Mouse (Mus musculus): ENCODE measurements around the gene Mbnl1. TPM values are rescaled to one million over a fixed set of nuclear protein-coding genes. Genes with fewer than 3 reads are reported as not detected.

Mbnl1 gene
- polyA plus RNA-seq, 1 experiment from 2014 or later: 68.8 TPM

GRCm38 (mm10) chr3:60504775-60505430 is 32.3 kb downstream of the Mbnl1 start:
- Histone ChIP-seq H3K9ac (replicated peaks; ENCODE audit: low read length) (no peak overlapping the region), H3K4me1 (ENCODE audit: control insufficient read depth, insufficient read depth, low read length) (no peaks in the 10 kb centered on the region), H3K9me3 (replicated peaks; ENCODE audit: control insufficient read depth, low read length) (no peaks in the 10 kb centered on the region), H3K4me3 (ENCODE audit: low read depth, low read length) (no peak overlapping the region), H3K4me2 (ENCODE audit: low read depth, low read length) (no peak overlapping the region), H3K36me3 (replicated peaks; ENCODE audit: control insufficient read depth, insufficient read depth, low read depth, low read length) (no peaks in the 10 kb centered on the region), H3K27me3 (ENCODE audit: control insufficient read depth, insufficient read depth, low read length) (no peaks in the 10 kb centered on the region), H3K27ac (replicated peaks; ENCODE audit: low read depth, low read length) (no peak overlapping the region)
- ATAC-seq (replicated peaks; ENCODE audit: insufficient number of reproducible peaks, low FRiP score, low TSS enrichment, low read depth) (no peak), DNase-seq (ENCODE audit: low spot score) (no peak)
- WGBS: 71% methylated on average over 5 of the region's 5 CpGs

DNA sequence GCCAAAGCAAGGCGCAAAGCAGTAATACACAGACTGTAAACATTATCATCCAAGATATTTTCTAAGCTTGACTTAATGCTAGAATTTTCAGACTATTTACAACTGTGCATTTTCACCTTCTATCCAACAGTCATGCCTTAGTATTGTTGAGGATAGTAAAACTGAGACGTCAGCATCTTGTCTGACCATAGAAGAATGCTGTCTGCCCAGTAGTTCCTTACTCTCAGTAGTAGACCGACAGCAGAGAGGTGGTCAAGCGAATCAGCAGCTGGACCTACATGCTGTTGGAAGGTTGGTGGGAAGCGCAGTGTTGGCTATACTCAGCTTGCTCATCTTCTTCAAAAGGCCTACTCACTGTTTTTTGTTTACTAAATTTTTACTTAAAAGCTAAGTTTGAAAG is 34.2 kb downstream of the Mbnl1 start:
- H3K4me2 ChIP-seq (ENCODE audit: low read depth, low read length): no peak overlapping the region
- no peaks in the 10 kb centered on the region for H3K36me3 ChIP-seq (replicated peaks; ENCODE audit: control insufficient read depth, insufficient read depth, low read depth, low read length)
- no peaks in the 10 kb centered on the region for H3K27me3 ChIP-seq (ENCODE audit: control insufficient read depth, insufficient read depth, low read length)
- H3K9me3 ChIP-seq (replicated peaks; ENCODE audit: control insufficient read depth, low read length): no peaks in the 10 kb centered on the region
- H3K27ac ChIP-seq (replicated peaks; ENCODE audit: low read depth, low read length): no peak overlapping the region
- WGBS: 85% methylated on average over 5 of the region's 5 CpGs
- no peak for ATAC-seq (replicated peaks; ENCODE audit: insufficient number of reproducible peaks, low FRiP score, low TSS enrichment, low read depth)
- no peak overlapping the region for H3K9ac ChIP-seq (replicated peaks; ENCODE audit: low read length)
- no peak overlapping the region for H3K4me3 ChIP-seq (ENCODE audit: low read depth, low read length)
- DNase-seq (ENCODE audit: low spot score): no peak
- no peaks in the 10 kb centered on the region for H3K4me1 ChIP-seq (ENCODE audit: control insufficient read depth, insufficient read depth, low read length)

DNA sequence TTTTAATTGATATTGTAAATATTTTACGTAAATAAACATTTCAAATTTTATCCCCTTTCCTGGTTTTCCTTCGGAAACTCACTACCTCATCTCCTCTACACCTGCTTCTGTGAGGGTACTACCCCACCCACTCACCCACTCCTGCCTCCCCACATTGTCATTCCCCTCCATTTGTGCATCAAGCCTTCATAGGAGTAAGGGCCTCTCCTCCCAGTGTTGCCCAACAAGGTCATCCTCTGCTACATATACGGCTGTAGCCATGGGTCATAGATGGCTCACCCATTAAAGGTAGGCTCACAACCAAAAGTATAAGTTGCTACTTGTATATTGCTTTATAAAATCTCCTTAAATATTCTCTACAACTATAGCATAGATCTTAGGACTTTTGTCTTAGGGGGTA is 34.9 kb downstream of the Mbnl1 start:
- Histone ChIP-seq H3K4me3 (ENCODE audit: low read depth, low read length) (no peak overlapping the region), H3K4me2 (ENCODE audit: low read depth, low read length) (no peak overlapping the region), H3K4me1 (ENCODE audit: control insufficient read depth, insufficient read depth, low read length) (no peaks in the 10 kb centered on the region), H3K27ac (replicated peaks; ENCODE audit: low read depth, low read length) (no peak overlapping the region), H3K9me3 (replicated peaks; ENCODE audit: control insufficient read depth, low read length) (no peaks in the 10 kb centered on the region), H3K36me3 (replicated peaks; ENCODE audit: control insufficient read depth, insufficient read depth, low read depth, low read length) (no peaks in the 10 kb centered on the region), H3K9ac (replicated peaks; ENCODE audit: low read length) (no peak overlapping the region), H3K27me3 (ENCODE audit: control insufficient read depth, insufficient read depth, low read length) (no peaks in the 10 kb centered on the region)
- WGBS: 91% methylated on average over 3 of the region's 3 CpGs
- DNase-seq (ENCODE audit: low spot score) (no peak), ATAC-seq (replicated peaks; ENCODE audit: insufficient number of reproducible peaks, low FRiP score, low TSS enrichment, low read depth) (no peak)

- H3K9ac ChIP-seq (replicated peaks; ENCODE audit: low read length): no peak overlapping the region
- H3K36me3 ChIP-seq (replicated peaks; ENCODE audit: control insufficient read depth, insufficient read depth, low read depth, low read length): no peaks in the 10 kb centered on the region
- H3K27ac ChIP-seq (replicated peaks; ENCODE audit: low read depth, low read length): no peak overlapping the region
- H3K27me3 ChIP-seq (ENCODE audit: control insufficient read depth, insufficient read depth, low read length): no peaks in the 10 kb centered on the region
- no peaks in the 10 kb centered on the region for H3K9me3 ChIP-seq (replicated peaks; ENCODE audit: control insufficient read depth, low read length)
- 99% methylated on average over 2 of the region's 2 CpGs for WGBS
- no peak for ATAC-seq (replicated peaks; ENCODE audit: insufficient number of reproducible peaks, low FRiP score, low TSS enrichment, low read depth)
- DNase-seq (ENCODE audit: low spot score): no peak
- H3K4me3 ChIP-seq (ENCODE audit: low read depth, low read length): no peak overlapping the region
- no peaks in the 10 kb centered on the region for H3K4me1 ChIP-seq (ENCODE audit: control insufficient read depth, insufficient read depth, low read length)
- no peak overlapping the region for H3K4me2 ChIP-seq (ENCODE audit: low read depth, low read length)
Observed at GRCm38 (mm10) chr3:60507979-60508378, 35.3 kb downstream of the Mbnl1 start.

GRCm38 (mm10) chr3:60511197-60511596 is 38.6 kb downstream of the Mbnl1 start:
- no peak for ATAC-seq (replicated peaks; ENCODE audit: insufficient number of reproducible peaks, low FRiP score, low TSS enrichment, low read depth)
- no peak for DNase-seq (ENCODE audit: low spot score)
- no peak overlapping the region for H3K9ac ChIP-seq (replicated peaks; ENCODE audit: low read length)
- no peaks in the 10 kb centered on the region for H3K27me3 ChIP-seq (ENCODE audit: control insufficient read depth, insufficient read depth, low read length)
- H3K4me2 ChIP-seq (ENCODE audit: low read depth, low read length): no peak overlapping the region
- no peak overlapping the region for H3K27ac ChIP-seq (replicated peaks; ENCODE audit: low read depth, low read length)
- H3K4me1 ChIP-seq (ENCODE audit: control insufficient read depth, insufficient read depth, low read length): no peaks in the 10 kb centered on the region
- H3K4me3 ChIP-seq (ENCODE audit: low read depth, low read length): no peak overlapping the region
- no peaks in the 10 kb centered on the region for H3K36me3 ChIP-seq (replicated peaks; ENCODE audit: control insufficient read depth, insufficient read depth, low read depth, low read length)
- 93% methylated on average over 3 of the region's 3 CpGs for WGBS
- H3K9me3 ChIP-seq (replicated peaks; ENCODE audit: control insufficient read depth, low read length): no peaks in the 10 kb centered on the region

DNA sequence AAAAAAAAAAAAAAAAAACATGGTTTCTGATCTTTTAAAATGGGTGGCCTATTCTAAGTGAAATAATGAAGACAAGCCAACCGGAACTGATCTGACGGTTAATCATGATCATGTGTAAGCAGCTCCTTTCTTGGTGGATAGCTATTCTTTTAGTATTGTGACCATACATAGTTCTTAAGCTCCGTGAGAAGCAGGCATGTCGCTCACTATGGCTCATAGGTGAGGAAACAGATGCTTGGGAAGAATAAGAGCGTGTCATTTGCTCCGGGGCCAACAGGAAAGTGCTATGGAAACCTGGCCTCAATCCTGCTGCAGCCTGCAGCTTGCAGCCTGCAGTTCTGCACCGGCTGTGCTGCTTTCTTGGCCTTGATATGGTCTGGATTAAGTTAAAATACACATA is 40.7 kb downstream of the Mbnl1 start:
- Histone ChIP-seq H3K4me3 (ENCODE audit: low read depth, low read length) (no peak overlapping the region), H3K27me3 (ENCODE audit: control insufficient read depth, insufficient read depth, low read length) (no peaks in the 10 kb centered on the region), H3K4me2 (ENCODE audit: low read depth, low read length) (no peak overlapping the region), H3K36me3 (replicated peaks; ENCODE audit: control insufficient read depth, insufficient read depth, low read depth, low read length) (no peaks in the 10 kb centered on the region), H3K27ac (replicated peaks; ENCODE audit: low read depth, low read length) (no peak overlapping the region), H3K4me1 (ENCODE audit: control insufficient read depth, insufficient read depth, low read length) (no peaks in the 10 kb centered on the region), H3K9ac (replicated peaks; ENCODE audit: low read length) (no peak overlapping the region; the same call in 1 of the 2 replicates), H3K9me3 (replicated peaks; ENCODE audit: control insufficient read depth, low read length) (no peaks in the 10 kb centered on the region)
- DNase-seq (ENCODE audit: low spot score): peak; percentile 34
- ATAC-seq (replicated peaks; ENCODE audit: insufficient number of reproducible peaks, low FRiP score, low TSS enrichment, low read depth): 0 out of 2 replicates have a peak, but pooled peaks have one; percentile 14
- 48% methylated on average over 7 of the region's 7 CpGs for WGBS

DNA sequence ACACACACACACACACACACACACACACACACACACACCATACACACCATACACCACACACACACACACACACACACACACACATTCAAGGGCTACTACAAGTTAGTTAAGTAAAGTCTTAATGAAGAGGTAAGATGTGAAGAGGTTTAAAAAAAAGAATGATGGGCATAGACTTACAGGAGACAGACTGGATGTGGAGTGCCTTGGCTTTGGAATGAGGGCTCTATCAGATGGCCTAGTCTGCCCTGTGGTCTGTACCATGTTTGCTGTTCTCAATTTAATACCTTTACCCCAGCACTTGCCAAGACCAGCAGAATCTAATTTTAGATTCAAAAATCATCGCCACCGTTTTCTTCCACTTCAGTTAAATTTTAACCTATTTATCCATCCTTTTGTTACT is 41.1 kb downstream of the Mbnl1 start:
- Histone ChIP-seq H3K27me3 (ENCODE audit: control insufficient read depth, insufficient read depth, low read length) (no peaks in the 10 kb centered on the region), H3K9me3 (replicated peaks; ENCODE audit: control insufficient read depth, low read length) (no peaks in the 10 kb centered on the region), H3K4me1 (ENCODE audit: control insufficient read depth, insufficient read depth, low read length) (no peaks in the 10 kb centered on the region), H3K4me3 (ENCODE audit: low read depth, low read length) (no peak overlapping the region), H3K27ac (replicated peaks; ENCODE audit: low read depth, low read length) (no peak overlapping the region), H3K9ac (replicated peaks; ENCODE audit: low read length) (no peak overlapping the region; the same call in 1 of the 2 replicates), H3K36me3 (replicated peaks; ENCODE audit: control insufficient read depth, insufficient read depth, low read depth, low read length) (no peaks in the 10 kb centered on the region), H3K4me2 (ENCODE audit: low read depth, low read length) (no peak overlapping the region)
- peak; percentile 29; the same call in 1 of the 2 replicates for ATAC-seq (replicated peaks; ENCODE audit: insufficient number of reproducible peaks, low FRiP score, low TSS enrichment, low read depth)
- WGBS: 85% methylated on average over 2 of the region's 2 CpGs
- DNase-seq (ENCODE audit: low spot score): no peak

GRCm38 (mm10) chr3:60515430-60515829 is 42.8 kb downstream of the Mbnl1 start:
- no peaks in the 10 kb centered on the region for H3K9me3 ChIP-seq (replicated peaks; ENCODE audit: control insufficient read depth, low read length)
- DNase-seq (ENCODE audit: low spot score): no peak
- ATAC-seq (replicated peaks; ENCODE audit: insufficient number of reproducible peaks, low FRiP score, low TSS enrichment, low read depth): no peak

More at GRCm38 (mm10) chr3:60515430-60515829, 42.8 kb downstream of the Mbnl1 start:
- H3K4me1 ChIP-seq (ENCODE audit: control insufficient read depth, insufficient read depth, low read length): no peaks in the 10 kb centered on the region
- H3K4me2 ChIP-seq (ENCODE audit: low read depth, low read length): no peak overlapping the region
- H3K27me3 ChIP-seq (ENCODE audit: control insufficient read depth, insufficient read depth, low read length): no peaks in the 10 kb centered on the region
- no peak overlapping the region for H3K4me3 ChIP-seq (ENCODE audit: low read depth, low read length)
- H3K9ac ChIP-seq (replicated peaks; ENCODE audit: low read length): no peak overlapping the region
- H3K36me3 ChIP-seq (replicated peaks; ENCODE audit: control insufficient read depth, insufficient read depth, low read depth, low read length): no peaks in the 10 kb centered on the region
- no peak overlapping the region for H3K27ac ChIP-seq (replicated peaks; ENCODE audit: low read depth, low read length)
